Mouse (Mus musculus) ovary, postnatal 36 days (tissue): ENCODE measurements around the gene Fkbp1b.
A peak's percentile ranks its signal among the peaks of the same experiment; 100 is the strongest.
"Not testable (repeated sequence)": the region's sequence is repeated elsewhere in the genome, so short reads cannot be mapped to it uniquely, and the experiment has no call there.

Experiments
- DNase-seq: peaks from one replicate; pipeline ENCODE4 v3.0.0; 2022; ENCODE audit warnings: low spot score, mixed read lengths

Gene Fkbp1b

GRCm38 (mm10) chr12:4841392-4841887, at the start of gene Fkbp1b:
Fkbp1b (minus strand) TSS chr12:4841591.
- DNase-seq: peak; percentile 65

- no peak for DNase-seq
Observed at GRCm38 (mm10) chr12:4889891-4890290, 48.5 kb upstream of the Fkbp1b start.

GRCm38 (mm10) chr12:4889251-4889650, 47.9 kb upstream of the Fkbp1b start:
- no peak for DNase-seq

- no peak for DNase-seq
Observed at GRCm38 (mm10) chr12:4888739-4889138, 47.3 kb upstream of the Fkbp1b start.

GRCm38 (mm10) chr12:4886581-4886980, 45.2 kb upstream of the Fkbp1b start:
- DNase-seq: not testable (repeated sequence)

GRCm38 (mm10) chr12:4885062-4885461, 43.7 kb upstream of the Fkbp1b start:
- no peak for DNase-seq

- no peak for DNase-seq
Observed at GRCm38 (mm10) chr12:4882086-4882485, 40.7 kb upstream of the Fkbp1b start.

GRCm38 (mm10) chr12:4879048-4879447, 37.7 kb upstream of the Fkbp1b start:
- DNase-seq: no peak

- DNase-seq: no peak
Observed at GRCm38 (mm10) chr12:4878296-4878783, 36.9 kb upstream of the Fkbp1b start.

- DNase-seq: no peak
Observed at GRCm38 (mm10) chr12:4875623-4876022, 34.2 kb upstream of the Fkbp1b start.

- peak; percentile 74 for DNase-seq
Observed at GRCm38 (mm10) chr12:4874161-4874927, 33.0 kb upstream of the Fkbp1b start, which contains the start of gene Mfsd2b. Mfsd2b (minus strand) TSS chr12:4874359.

GRCm38 (mm10) chr12:4873531-4873930, 32.1 kb upstream of the Fkbp1b start:
- DNase-seq: no peak

- no peak for DNase-seq
Observed at GRCm38 (mm10) chr12:4872983-4873477, 31.6 kb upstream of the Fkbp1b start.

GRCm38 (mm10) chr12:4872273-4872672, 30.9 kb upstream of the Fkbp1b start:
- DNase-seq: no peak

- DNase-seq: no peak
Observed at GRCm38 (mm10) chr12:4871260-4871659, 29.9 kb upstream of the Fkbp1b start.

GRCm38 (mm10) chr12:4868924-4869323, 27.5 kb upstream of the Fkbp1b start:
- DNase-seq: no peak

GRCm38 (mm10) chr12:4864338-4864690, 22.9 kb upstream of the Fkbp1b start:
- no peak for DNase-seq

- DNase-seq: no peak
Observed at GRCm38 (mm10) chr12:4863654-4864337, 22.4 kb upstream of the Fkbp1b start.

GRCm38 (mm10) chr12:4862672-4863071, 21.3 kb upstream of the Fkbp1b start:
- no peak for DNase-seq

GRCm38 (mm10) chr12:4859241-4859914, 18.0 kb upstream of the Fkbp1b start:
- no peak for DNase-seq

- DNase-seq: no peak
Observed at GRCm38 (mm10) chr12:4856834-4857233, 15.4 kb upstream of the Fkbp1b start.

GRCm38 (mm10) chr12:4856160-4856559, 14.8 kb upstream of the Fkbp1b start:
- no peak for DNase-seq
